Mouse (Mus musculus): ENCODE measurements around the gene Vapb. TPM values are rescaled to one million over a fixed set of nuclear protein-coding genes. Genes with fewer than 3 reads are reported as not detected.

Gene Vapb
- polyA plus RNA-seq (2014; fragmentation: Illumina TruSeq; extraction: RNeasy Lipid Tissue Mini Kit (QIAGEN cat#74804); ENCODE audit: low read depth, low replicate concordance): 135 TPM

GRCm38 (mm10) chr2:173737222-173737989 is at the start of gene Vapb:
TSS of gene Vapb (plus strand) at chr2:173737511.

GRCm38 (mm10) chr2:173719115-173719514 is 18.2 kb upstream of the Vapb start, which contains the start of gene 1700010B08Rik:
TSS of gene 1700010B08Rik (plus strand) at chr2:173719415.

Other genes starting within 250 kb of the Vapb start
- gene 1700021F07Rik, start 214.9 kb upstream of the Vapb start, polyA plus RNA-seq (2014; fragmentation: Illumina TruSeq; extraction: RNeasy Lipid Tissue Mini Kit (QIAGEN cat#74804); ENCODE audit: low read depth, low replicate concordance): not detected
- not detected for gene Ankrd60, start 159.1 kb upstream of the Vapb start, polyA plus RNA-seq (2014; fragmentation: Illumina TruSeq; extraction: RNeasy Lipid Tissue Mini Kit (QIAGEN cat#74804); ENCODE audit: low read depth, low replicate concordance)
- 25.9 TPM for gene Rab22a, start 77.8 kb upstream of the Vapb start, polyA plus RNA-seq (2014; fragmentation: Illumina TruSeq; extraction: RNeasy Lipid Tissue Mini Kit (QIAGEN cat#74804); ENCODE audit: low read depth, low replicate concordance)
- gene 1700010B08Rik, start 18.1 kb upstream of the Vapb start, polyA plus RNA-seq (2014; fragmentation: Illumina TruSeq; extraction: RNeasy Lipid Tissue Mini Kit (QIAGEN cat#74804); ENCODE audit: low read depth, low replicate concordance): not detected

Measured in kidney, adult 10 weeks (tissue).